Mouse (Mus musculus) heart, adult 2 months (tissue): ENCODE data around the gene Olfr56. TPM values are rescaled to one million over a fixed set of nuclear protein-coding genes. Genes with fewer than 3 reads are reported as not detected.
"Not testable (repeated sequence)": the region's sequence is repeated elsewhere in the genome, so short reads cannot be mapped to it uniquely, and the experiment has no call there.

Experiments
- DNase-seq, 2 experiments: peaks; one replicate each; pipeline ENCODE4 v3.0.0; 2021
- H3K27ac ChIP-seq: fragments of 200-600 bp; 2 replicates; pipeline ENCODE4 v1.8.1; 2022
- H3K27me3 ChIP-seq: fragments of 200-500 bp; 2 replicates; pipeline ENCODE4 v1.6.1; 2012; ENCODE audit warnings: mild to moderate bottlenecking, low read length, inconsistent platforms, mixed read lengths; ENCODE audit not compliant: control insufficient read depth, insufficient read depth
- H3K36me3 ChIP-seq: fragments of 200-500 bp; 2 replicates; pipeline ENCODE4 v1.6.1; 2012; ENCODE audit warnings: low read length, inconsistent platforms; ENCODE audit not compliant: control insufficient read depth, insufficient read depth
- H3K4me1 ChIP-seq: fragments of 200-500 bp; 2 replicates; pipeline ENCODE4 v1.6.1; 2011; ENCODE audit warnings: low read length; ENCODE audit not compliant: control insufficient read depth, insufficient read depth
- H3K4me3 ChIP-seq: fragments of 200-600 bp; 2 replicates; pipeline ENCODE4 v1.8.1; 2022
- H3K79me2 ChIP-seq: fragments of 200-500 bp; replicated peaks from 2 replicates; pipeline ENCODE4 v1.6.1; 2012; ENCODE audit warnings: mild to moderate bottlenecking, inconsistent platforms, low read length, moderate library complexity, mixed read lengths; ENCODE audit not compliant: control insufficient read depth, insufficient read depth
- H3K9ac ChIP-seq: fragments of 200-500 bp; 2 replicates; pipeline ENCODE4 v1.6.1; 2012; ENCODE audit warnings: low read depth, mild to moderate bottlenecking, control low read depth, inconsistent platforms, low read length, mixed read lengths
- WGBS: fragments of 180-500 bp; shearing (Covaris S2); methylation state at CpG from one replicate; pipeline ENCODE4 v1.1.7; 2018; 5-methylcytosine and 5-hydroxymethylcytosine counted together
- intact Hi-C: fragments of 180-260 bp; cut with DNase I; formaldehyde crosslinking; loops from one replicate; pipeline ENCODE4 v1.15.1; 2025
- long read RNA-seq: library from polyadenylated mRNA; stranded (forward); transcript quantifications from one replicate; pipeline ENCODE4 v2.0.0, GENCODE M21; 2021
- polyA plus RNA-seq: library from polyadenylated mRNA; depleted of rRNA; stranded (reverse); fragments of >200 nt; gene quantifications from 2 replicates; pipeline ENCODE4 v1.2.3, GENCODE M21; 2012; rRNA removed
- total RNA-seq, 2 experiments: library from RNA; stranded (reverse); gene quantifications; 2 replicates each; pipeline ENCODE4 v1.2.3; 2021

Olfr56 gene
- total RNA-seq (not detected), polyA plus RNA-seq (0.10 and 0.18 TPM in 2 replicates)
- long read RNA-seq = 0 reads

DNA sequence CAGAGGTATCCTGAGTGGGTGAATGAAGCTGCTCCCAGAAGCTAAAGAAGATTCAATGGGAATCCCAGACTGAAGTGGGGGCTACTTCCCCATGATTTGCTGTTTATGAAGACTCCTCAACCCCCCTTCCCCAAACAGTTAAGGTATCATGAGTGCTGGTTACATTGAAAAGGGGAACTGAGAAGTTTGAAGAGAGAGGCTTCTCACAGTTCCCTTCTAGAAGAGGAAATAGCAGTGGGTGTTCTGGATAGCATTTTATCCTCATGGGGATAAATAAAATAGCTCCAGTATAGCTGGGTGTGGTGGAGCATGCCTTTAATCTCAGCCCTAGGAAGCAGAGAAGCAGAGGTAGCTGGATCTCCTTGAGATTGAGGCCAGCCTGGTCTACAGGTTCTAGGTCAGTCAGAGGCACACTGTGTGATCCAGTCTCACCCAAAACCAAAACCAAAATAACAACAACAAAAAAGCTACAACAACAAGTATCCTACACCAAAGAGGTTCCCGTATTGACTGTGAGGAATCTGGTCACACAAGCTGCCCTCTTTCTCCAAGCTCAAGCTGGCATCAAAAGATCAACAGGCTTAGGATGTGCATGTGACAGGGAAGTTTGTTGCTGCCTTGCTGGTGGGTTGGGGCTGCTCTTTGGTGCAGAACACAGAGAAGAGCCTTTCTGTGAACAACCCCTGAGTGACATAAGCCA lies at the start of gene Olfr56:
TSS of gene Olfr56 (plus strand) at position 650 of the 700 bp plus-strand sequence.
- intact Hi-C loops, H3K4me3 ChIP-seq: not testable (repeated sequence)
- WGBS = no CpG with 5 or more reads among the region's 1 CpGs

DNA sequence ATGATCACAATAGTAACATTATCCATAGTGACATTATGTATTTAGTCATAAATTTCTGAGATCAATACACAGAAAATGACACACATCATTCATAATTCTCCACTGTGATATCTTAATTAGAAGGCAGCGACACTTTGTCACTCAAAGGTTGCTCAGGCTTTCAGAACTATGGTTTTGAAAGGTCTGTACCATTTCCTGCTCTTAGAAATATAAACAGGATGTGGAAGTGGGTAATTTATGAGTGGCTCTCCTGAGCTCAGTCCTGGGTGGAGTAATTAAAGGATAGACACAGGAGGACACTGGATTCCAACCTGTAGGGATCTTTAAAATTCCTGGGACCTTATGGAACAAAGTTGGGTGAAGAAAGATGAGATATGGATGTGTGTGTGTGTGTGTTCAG lies 45.3 kb upstream of the Olfr56 start:
- H3K27me3 ChIP-seq, DNase-seq, intact Hi-C loops, H3K79me2 ChIP-seq, H3K4me1 ChIP-seq, H3K27ac ChIP-seq, H3K9ac ChIP-seq, H3K4me3 ChIP-seq, H3K36me3 ChIP-seq: not testable (repeated sequence)
- WGBS = 44% methylated on average over 1 of the region's 1 CpGs

More for the DNA sequence above, at the start of gene Olfr56:
- H3K36me3 ChIP-seq, H3K4me1 ChIP-seq, H3K9ac ChIP-seq, H3K27ac ChIP-seq, H3K79me2 ChIP-seq, DNase-seq, H3K27me3 ChIP-seq: not testable (repeated sequence)

DNA sequence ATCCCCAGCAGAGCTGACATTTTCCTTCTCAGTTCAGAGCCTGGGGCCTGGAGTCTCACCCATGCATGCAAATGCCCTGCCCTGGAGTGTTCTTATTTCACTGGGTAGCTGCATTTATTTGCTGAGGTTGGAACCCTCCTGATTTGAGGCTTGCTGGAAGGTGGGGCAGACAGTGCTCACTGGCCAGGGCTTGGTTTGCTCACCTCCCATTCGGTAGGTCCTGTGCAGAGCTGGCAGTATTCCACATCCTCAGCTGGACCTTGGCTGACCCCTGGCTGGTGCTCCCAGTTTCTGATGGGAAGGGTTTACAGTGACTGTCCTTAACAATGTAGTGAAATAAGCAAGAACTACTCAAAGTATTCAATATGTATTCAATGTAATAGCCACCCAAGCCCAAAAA lies 44.8 kb upstream of the Olfr56 start:
- WGBS = 0% methylated on average over 1 of the region's 1 CpGs
- DNase-seq, H3K4me1 ChIP-seq, H3K36me3 ChIP-seq, H3K27me3 ChIP-seq, H3K27ac ChIP-seq, H3K9ac ChIP-seq, intact Hi-C loops, H3K4me3 ChIP-seq, H3K79me2 ChIP-seq: not testable (repeated sequence)

DNA sequence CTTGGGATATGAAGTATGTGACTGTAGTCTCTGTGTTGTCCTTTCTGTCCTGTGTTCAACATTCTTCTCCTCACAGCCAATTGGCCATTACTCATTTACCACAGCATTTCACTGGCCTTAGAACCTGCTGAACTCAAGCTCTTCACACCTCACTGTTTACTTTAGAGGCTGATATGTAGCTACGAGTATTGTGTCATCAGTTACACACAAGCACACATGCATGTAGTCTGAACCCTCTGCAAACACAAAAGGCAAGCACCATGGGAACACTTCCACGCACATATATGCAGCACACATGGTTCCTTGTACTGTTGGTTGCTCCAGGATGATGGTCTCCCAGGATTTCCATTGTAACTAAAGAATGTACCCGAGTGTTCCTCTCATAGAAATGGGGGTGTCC lies 43.4 kb upstream of the Olfr56 start:
- H3K4me1 ChIP-seq, H3K9ac ChIP-seq, DNase-seq, H3K27me3 ChIP-seq, H3K4me3 ChIP-seq, intact Hi-C loops, H3K27ac ChIP-seq, H3K79me2 ChIP-seq, H3K36me3 ChIP-seq: not testable (repeated sequence)
- WGBS = 60% methylated on average over 1 of the region's 3 CpGs

DNA sequence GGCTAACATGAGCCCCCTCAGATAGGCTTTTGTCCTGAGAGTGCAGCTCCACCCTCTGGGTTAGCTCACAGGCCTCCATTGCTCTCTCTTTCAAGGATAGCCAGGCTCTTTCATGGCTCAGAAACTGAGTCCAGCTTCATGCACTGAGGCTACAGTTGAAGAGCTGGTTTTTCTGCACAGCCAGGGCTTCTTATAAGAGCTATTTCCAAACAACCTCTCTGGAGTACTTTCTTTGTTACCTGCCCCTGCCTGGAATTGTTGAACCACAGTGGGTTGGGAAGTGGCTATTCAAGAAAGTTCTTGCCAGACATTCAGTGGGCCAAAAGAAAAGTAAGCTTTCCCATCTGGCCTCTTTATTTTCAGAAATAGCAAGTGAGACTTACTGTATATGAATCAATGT lies 39.4 kb upstream of the Olfr56 start:
- H3K9ac ChIP-seq, H3K4me3 ChIP-seq, H3K79me2 ChIP-seq, H3K36me3 ChIP-seq, H3K27me3 ChIP-seq, H3K4me1 ChIP-seq, DNase-seq, intact Hi-C loops, H3K27ac ChIP-seq: not testable (repeated sequence)

DNA sequence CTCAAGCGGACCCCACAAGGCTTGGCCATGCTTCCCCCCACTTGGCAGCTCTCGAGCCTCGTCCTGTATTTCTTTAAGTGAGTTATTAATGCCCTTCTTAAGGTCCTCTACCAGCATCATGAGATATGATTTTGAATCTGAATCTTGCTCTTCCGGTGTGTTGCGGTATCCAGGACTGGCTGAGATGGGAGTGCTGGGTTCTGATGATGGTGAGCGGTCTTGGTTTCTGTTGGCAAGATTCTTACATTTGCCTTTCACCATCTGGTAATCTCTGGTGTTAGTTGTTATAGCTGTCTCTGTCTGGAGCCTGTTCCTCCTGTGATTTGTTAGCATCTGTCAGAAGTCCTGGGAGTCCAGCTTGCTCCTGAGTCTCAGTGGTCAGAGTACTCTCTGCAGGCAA lies 32.6 kb upstream of the Olfr56 start, which contains the start of gene Psme2b:
TSS of gene Psme2b (minus strand) at position 101 of the 400 bp plus-strand sequence.
- WGBS = 89% methylated on average over 6 of the region's 6 CpGs
- H3K9ac ChIP-seq, intact Hi-C loops, DNase-seq, H3K79me2 ChIP-seq, H3K27me3 ChIP-seq, H3K4me3 ChIP-seq, H3K27ac ChIP-seq, H3K4me1 ChIP-seq, H3K36me3 ChIP-seq: not testable (repeated sequence)

DNA sequence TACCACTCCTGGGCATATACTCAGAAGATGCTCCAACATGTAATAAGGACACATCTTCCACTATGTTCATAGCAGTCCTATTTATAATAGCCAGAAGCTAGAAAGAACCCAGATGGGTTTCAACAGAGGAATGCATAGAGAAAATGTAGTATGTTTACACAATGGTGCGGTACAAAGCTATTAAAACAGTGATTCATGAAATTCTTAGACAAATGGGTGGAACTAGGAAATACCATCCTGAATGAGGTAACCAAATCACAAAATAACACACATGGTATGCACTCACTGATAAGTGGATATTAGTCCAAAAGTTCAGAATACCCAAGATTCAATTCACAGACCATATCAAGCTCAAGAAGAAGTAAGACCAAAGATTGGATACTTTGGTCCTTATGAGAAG lies 4.0 kb upstream of the Olfr56 start:
- DNase-seq, H3K9ac ChIP-seq, H3K79me2 ChIP-seq, H3K27me3 ChIP-seq, intact Hi-C loops, H3K4me3 ChIP-seq, H3K36me3 ChIP-seq, H3K4me1 ChIP-seq, H3K27ac ChIP-seq: not testable (repeated sequence)
- no CpG with 5 or more reads among the region's 1 CpGs for WGBS

DNA sequence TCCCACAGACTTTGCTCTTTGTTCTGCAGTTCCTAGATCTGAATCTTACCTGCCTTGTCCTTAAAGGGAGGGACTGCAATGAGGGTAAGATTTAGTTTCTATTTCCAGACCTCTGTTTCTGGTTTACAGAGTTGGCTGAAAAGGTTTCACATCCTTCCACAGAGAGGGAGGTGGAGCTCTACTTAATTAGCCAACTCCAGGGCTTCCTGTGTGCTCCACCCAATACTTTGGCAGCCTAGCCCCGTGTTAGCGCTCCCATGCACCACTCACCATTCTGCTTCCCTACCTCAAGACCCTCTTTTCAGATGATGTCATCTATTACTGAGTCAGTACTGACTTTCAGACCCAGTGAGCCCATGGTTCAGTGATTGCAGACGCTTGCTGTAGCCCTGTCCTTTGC lies 562 bp downstream of the Olfr56 start, which contains the start of gene 9930111J21Rik1:
TSS of gene 9930111J21Rik1 (minus strand) at position 148 of the 400 bp plus-strand sequence.
- H3K79me2 ChIP-seq, H3K9ac ChIP-seq, H3K36me3 ChIP-seq, intact Hi-C loops, H3K4me1 ChIP-seq, H3K4me3 ChIP-seq, H3K27ac ChIP-seq, H3K27me3 ChIP-seq, DNase-seq: not testable (repeated sequence)
- WGBS = no CpG with 5 or more reads among the region's 3 CpGs

DNA sequence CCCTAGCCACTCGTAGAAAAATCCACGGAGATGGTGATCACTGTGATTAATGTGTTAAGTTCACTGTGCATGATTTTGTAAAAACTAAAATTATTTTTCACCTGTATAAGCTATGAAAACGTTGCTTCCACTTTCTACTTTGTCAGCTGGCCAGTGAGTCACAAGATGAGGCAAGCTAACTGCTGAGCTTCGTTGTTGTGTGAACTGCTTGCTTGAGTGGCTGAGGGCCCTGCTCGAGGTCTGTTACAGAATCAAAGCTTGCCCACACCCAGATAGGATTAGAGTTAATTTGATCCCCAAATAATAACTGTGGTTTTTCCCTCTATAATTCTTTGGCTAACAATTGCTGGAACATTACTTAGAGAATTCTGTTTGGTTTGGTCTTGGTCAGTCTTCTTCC lies 1.4 kb downstream of the Olfr56 start:
- WGBS = no CpG with 5 or more reads among the region's 5 CpGs
- intact Hi-C loops = not testable (repeated sequence)

DNA sequence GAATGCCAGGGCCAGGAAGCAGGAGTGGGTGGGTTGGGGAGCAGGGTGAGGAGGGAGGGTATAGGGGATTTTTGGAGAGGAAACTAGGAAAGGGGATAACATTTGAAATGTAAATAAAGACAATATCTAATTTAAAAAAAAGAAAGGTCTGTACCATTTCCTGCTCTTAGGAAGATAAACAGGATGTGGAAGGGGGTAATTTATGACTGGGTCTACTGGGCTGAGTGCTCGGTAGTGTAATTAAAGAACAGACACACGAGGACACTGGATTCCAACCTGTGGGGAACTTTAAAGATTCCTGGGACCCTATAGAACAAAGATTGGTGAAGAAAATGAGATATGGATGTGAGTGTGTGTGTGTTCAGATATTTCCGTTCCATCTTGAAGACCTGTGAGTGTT lies 4.2 kb downstream of the Olfr56 start:
- H3K79me2 ChIP-seq, H3K27me3 ChIP-seq, H3K36me3 ChIP-seq, H3K27ac ChIP-seq, H3K9ac ChIP-seq, H3K4me3 ChIP-seq, H3K4me1 ChIP-seq, intact Hi-C loops, DNase-seq: not testable (repeated sequence)
- WGBS = no CpG with 5 or more reads among the region's 3 CpGs

More for the DNA sequence above, 1.4 kb downstream of the Olfr56 start:
- not testable (repeated sequence) for H3K4me3 ChIP-seq, H3K27me3 ChIP-seq, H3K4me1 ChIP-seq, H3K79me2 ChIP-seq, H3K27ac ChIP-seq, DNase-seq, H3K9ac ChIP-seq, H3K36me3 ChIP-seq
